Mouse (Mus musculus) c-Kit-positive CD71-positive TER-119-negative erythroid progenitor cells, embryonic 14.5 days (primary cell): ENCODE data around the gene Olfr668.
"Not testable (repeated sequence)": the region's sequence is repeated elsewhere in the genome, so short reads cannot be mapped to it uniquely, and the experiment has no call there.

Experiments
- DNase-seq: peaks from one replicate; pipeline ENCODE4 v3.0.0-alpha.2; 2013; ENCODE audit warnings: low read depth

Olfr668 gene

DNA sequence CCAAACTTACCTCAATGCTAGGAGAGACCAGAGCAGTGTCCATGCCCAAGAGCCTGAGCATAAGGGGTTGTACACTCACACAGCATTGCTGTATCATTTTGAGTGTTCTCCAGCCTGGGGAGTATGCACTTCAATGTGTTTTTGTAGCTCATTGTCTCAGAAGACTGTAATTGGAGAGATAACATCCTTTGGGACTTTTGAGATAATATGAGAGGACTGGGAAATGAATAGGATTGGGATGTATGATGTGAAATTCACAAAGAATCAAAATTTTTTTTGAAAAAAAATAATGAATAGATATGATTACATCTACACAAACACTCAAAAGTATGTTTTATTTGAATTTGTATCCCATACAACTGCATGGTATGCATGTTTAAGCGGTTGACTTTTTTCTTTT is at the start of gene Olfr668:
TSS of gene Olfr668 (minus strand) at position 101 of the 400 bp plus-strand sequence.
- no peak for DNase-seq

DNA sequence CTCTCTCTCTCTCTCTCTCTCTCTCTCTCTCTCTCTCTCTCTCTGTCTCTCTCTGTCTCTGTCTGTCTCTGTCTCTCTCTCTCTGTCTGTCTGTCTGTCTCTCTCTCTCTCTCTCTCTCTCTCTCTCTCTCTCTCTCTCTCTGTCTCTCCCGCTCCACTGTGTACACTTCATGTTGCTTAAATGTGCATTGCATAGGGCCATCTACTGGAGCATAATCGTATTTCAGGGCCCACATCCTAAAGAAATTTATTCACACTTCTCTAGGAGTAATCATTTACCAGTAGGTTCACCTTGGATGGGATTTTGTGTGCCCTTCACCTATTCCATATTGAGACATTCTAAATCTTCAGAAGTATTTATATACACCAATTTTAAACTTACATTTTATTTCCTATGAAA is 44.6 kb upstream of the Olfr668 start:
- not testable (repeated sequence) for DNase-seq

DNA sequence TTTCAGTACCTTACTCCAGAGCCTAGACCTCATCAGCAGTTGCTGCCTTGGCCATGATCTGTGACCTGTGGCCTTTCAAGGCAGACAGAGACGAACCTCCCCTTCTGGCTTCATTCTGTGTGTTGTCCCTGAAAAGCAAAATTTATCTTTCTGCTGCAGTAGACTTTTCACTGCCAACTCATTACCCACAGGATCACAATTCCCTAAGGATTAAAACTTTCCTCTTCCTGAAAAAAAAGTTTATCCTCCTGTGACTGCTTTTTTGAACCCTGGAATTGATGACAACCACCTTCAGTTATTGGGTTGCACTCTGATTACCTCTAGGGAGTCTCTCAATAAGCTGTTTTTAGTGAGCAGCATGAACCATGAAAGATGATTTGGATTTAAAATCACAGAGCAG is 34.7 kb upstream of the Olfr668 start, which contains the start of gene Olfr670:
TSS of gene Olfr670 (minus strand) at position 101 of the 400 bp plus-strand sequence.
- no peak for DNase-seq

DNA sequence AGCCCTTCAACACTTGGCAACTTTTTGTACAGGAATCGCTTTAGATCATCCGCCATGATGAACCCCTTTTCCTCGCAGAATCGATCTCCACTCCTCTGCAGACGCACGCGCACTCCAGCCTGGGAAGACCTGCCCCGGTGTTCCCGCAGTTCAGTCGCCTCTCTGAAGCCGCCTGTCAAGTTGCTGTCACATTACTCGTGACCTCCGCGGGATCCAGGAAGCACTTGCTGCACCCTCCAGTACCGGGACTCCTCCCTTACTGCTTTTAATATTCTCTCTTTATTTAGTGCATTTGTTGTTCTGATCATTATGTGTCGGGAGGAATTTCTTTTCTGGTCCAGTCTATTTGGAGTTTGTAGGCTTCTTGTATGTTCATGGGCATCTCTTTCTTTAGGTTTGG is 22.4 kb upstream of the Olfr668 start:
- DNase-seq: not testable (repeated sequence)

DNA sequence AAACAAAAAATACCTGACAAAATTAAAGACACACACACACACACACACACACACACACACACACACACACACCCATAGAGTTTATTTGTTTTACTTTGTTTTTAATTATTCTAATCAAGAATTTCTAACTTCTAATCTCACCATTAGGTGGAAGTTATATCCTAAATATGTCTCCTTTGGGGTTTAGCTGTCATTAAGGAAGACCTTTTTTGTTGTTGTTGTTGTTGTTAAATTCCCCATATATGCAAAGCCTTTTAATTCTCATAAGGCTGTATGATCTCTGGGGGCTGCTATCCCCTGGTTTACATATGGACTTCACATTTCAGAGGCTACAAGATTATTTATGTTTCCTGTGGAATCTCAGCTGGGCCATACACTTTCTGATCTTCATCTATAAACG is 6.1 kb upstream of the Olfr668 start, which contains the start of gene Olfr669:
TSS of gene Olfr669 (plus strand) at position 301 of the 400 bp plus-strand sequence.
- no peak for DNase-seq

DNA sequence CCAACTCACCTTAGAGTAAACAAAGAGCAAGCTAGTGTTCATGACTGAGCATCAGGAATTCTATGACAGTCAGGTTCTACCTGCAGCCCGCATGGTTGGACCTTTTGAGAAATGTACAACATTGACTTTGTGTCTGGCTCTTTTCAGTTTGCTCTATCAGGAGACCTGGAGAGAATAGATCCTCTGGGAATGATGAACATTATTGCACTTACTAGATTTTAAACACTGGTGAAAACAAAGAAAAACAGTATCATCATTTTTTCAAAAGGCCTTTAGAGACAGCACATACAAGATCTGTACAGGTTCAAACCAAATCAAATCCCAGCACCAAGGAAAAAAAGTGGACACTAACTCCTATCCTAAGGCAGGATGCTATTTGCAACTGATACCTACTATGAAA is 6.5 kb downstream of the Olfr668 start, which contains the start of gene Olfr667:
TSS of gene Olfr667 (minus strand) at position 101 of the 400 bp plus-strand sequence.
- no peak for DNase-seq

DNA sequence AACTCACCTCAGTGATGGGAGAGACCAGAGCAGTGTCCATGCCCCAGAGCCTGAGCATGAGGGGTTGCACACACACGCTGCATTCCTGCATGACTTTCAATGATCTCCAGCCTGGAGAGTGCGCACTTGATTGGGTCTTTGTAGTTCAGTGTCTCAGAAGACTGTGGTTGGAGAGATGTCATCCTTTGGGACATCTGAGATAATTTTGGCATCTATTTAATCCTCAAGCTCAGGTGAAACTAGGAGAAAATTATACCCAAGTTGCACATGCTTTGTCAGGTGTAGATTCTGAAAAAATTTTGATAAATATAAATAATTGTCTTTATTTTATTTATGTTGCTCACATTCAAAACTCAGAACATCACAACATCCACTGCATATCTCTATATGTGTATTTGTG is 32.0 kb downstream of the Olfr668 start, which contains the start of gene Olfr666:
TSS of gene Olfr666 (minus strand) at position 101 of the 400 bp plus-strand sequence.
- DNase-seq: no peak

DNA sequence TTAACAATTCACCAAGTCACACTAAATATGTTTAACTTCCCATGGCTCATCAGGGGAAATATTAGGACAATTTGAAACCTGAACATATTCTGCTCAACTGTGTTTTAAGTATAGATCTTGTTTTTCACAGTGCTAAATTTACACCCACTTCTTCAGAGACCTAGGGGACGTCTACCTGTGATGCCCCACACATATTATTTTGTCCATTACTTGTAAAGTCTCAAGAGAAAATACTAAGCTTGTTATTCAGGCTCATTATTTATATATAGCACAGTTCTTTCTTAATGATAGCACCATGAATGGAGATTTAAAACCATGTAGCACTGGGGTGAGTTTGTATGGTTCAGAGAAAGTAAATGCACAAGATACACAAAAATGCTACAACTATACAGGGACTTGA is 50.1 kb downstream of the Olfr668 start, which contains the start of gene Olfr665:
TSS of gene Olfr665 (plus strand) at position 301 of the 400 bp plus-strand sequence.
- DNase-seq: no peak
